Mouse (Mus musculus) kidney, adult 18-20 months (tissue): ENCODE measurements around the gene Myh7.

Experiments
- DNase-seq: peaks from one replicate; pipeline ENCODE4 v3.0.0; 2021

Gene Myh7

DNA sequence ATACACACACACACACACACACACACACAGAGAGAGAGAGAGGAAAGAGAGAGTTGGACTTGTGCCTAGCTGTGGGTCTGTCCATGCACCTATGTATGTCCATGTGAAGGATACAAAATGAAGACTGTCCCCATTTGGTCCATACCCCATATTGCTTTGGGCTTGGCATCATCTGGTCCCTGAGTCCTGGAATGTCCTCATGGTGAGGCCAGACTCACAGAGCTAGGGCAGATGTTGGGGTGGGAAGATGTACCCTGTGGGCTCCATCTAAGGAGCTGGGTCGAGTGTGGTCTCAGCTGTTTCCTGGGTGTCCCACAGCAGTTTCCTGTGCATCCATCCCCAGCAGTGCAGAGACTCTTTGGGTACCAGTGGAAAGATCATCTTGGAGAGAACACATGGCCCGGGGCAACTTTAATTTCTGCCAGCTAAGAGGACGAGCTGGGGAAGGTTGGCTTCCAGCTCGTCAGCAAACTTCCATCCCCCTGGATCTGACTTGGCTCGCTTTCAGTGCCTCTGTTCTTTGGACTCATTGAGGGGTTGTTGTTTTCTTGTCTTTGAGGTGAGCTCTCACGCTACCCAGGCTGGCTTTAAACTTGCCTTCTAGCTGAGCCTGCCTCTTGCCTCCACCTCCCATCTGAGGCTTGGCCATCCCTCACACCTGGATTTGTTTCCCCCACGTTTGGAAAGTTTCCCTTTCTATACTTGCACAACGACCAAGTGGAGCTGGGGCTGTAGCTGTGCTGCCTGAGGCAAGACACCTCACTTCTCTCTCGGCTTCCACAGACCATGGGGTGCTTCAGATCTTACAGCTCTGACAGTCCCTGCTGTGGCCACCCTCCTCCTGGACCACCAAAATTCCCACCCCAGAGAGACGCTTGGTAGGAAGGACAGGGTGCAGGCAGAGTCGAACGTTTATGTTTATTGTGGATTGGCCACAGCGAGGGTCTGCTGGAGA is 53.1 kb downstream of the Myh7 start:
- peak; percentile 40 for DNase-seq

DNA sequence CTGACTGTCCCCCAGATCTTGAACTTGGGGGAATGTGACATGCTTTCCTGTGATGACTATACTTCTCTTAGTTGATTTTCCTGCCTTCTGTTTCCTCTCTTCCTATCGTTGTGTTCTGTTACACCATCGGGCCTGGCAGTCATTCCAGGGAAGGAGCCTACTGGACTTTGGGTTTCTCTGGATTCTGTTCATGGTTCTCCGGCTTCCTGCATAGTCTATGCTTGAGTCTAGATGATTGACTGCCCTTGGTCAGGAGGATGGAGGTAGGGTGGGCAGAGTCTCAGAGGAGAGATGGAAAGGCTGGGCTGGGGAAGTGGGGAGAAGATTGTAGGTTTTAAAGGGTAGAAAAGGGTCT is 54.3 kb downstream of the Myh7 start:
- no peak for DNase-seq

DNA sequence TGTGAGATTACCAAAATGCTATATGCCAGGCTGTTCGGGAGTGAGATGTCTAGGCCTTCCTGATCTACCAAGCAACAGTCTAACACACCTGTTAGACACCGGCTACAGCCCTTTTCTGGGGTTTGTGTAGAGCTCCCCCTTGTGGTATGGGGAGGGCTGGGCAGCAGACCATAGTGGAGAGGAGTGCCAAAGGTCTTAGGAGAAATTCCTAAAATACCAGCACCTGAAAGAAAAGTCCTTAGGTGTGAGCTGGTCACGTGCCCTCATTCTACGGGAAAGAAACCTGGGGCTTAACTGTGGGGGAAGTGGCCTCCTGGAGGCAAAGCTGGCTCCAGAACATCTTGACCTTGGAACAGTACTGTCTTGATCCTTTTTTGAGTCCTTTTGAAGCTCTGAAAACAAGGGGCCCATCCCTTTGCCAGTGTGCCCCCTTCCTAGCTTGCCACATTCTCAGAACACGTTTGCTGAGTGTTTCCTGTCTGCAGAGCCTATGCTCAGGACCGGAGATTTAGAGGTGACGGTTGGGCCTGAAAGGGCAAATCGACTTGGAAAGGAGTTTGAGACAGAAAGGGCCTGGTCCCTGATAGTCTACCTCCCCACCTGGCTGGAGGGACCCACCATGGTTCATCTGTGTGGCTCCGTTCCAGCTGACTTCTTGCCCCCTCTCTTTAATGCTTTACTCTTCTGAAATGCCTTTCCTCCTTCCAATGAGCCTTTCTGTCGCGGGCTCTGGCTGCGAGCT is 54.8 kb downstream of the Myh7 start:
- DNase-seq = peak; percentile 83

DNA sequence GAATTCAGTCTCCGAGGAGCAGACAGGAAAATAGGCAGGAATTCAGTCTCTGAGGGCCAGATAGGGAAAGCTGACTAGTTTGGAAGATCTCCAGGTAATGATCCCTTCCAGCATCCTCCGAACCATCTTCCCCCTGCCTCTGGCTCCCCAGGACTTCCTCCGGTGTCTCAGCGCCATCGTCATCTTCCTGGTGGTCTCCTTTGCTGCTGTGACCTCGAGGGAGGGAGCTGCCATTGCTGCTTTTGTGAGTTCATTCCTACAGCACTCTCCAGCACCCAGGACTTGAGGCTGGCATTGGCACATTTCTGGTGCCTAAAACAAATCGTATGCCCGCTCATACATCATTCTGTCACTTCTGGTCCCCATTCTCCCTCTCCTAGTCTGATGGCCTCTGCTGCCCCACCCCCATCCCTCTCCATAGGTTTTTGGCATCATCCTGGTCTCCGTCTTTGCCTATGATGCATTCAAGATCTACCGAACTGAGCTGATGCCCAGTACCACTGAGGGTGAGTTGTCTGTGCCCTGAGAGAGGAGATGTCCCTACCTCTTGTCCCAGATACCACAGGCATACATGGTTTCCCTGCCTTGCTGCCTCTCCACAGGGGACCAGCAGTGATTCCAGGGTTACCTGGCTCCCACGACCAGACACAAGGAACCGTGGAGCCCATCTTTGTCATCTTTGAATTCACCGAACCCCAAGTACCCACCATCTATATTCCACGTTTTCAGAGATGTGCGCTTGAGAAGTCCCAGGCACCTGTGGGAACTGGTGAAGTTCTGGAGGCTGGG is 55.8 kb downstream of the Myh7 start:
- no peak for DNase-seq

DNA sequence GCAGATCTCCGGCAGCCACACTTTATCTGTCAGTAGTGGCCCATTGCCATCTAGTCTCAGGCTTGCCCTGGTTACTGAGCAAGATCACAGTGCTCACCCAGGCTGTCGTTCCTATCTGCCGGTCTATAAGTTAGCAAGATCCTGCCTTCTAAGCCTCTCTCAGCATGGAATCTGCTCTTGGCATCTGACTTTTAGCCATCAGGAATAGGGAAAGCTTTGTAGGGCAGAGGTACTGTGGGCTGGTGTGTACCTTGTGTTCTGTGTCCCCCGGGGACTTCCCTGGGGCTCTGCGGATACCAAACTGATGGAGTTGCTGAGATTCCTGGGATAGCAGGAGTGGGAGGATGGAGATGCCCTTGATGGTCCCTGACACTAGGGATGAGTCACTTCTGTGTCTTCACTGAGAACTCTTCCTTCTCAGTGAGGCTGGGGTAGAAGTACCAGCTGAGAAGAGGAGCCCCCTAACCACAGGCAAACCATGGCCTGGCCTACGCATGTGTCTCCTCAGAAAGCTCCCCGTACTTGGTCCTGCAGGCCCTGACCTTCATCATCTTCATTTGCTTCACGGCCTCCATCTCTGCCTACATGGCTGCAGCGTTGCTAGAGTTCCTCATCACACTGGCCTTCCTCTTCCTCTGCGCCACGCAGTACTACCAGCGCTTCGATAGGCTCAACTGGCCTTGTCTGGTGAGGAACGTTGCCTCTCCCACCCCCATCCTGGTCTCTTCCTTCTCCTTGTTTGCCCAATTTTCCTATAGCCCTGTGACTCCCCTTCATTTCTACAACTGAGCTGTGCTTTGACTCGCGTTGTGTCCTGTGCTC is 56.9 kb downstream of the Myh7 start:
- DNase-seq = no peak

DNA sequence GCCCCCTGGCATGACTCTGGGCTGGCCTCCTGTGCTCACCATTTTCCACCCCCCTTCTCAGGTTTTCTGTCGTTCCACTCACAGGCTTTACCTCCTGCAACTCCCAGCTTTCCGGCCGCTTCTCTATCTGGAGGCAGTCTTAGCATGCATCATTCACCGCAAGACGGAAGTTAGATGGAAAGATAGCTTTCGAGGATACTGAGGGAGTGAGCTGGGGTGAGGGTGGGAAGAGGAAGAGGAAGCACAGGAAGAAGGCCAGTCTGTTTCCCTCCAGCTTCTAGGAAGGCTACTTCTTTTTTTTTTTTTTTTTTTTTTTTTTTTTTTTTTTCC is 57.6 kb downstream of the Myh7 start:
- DNase-seq = no peak

DNA sequence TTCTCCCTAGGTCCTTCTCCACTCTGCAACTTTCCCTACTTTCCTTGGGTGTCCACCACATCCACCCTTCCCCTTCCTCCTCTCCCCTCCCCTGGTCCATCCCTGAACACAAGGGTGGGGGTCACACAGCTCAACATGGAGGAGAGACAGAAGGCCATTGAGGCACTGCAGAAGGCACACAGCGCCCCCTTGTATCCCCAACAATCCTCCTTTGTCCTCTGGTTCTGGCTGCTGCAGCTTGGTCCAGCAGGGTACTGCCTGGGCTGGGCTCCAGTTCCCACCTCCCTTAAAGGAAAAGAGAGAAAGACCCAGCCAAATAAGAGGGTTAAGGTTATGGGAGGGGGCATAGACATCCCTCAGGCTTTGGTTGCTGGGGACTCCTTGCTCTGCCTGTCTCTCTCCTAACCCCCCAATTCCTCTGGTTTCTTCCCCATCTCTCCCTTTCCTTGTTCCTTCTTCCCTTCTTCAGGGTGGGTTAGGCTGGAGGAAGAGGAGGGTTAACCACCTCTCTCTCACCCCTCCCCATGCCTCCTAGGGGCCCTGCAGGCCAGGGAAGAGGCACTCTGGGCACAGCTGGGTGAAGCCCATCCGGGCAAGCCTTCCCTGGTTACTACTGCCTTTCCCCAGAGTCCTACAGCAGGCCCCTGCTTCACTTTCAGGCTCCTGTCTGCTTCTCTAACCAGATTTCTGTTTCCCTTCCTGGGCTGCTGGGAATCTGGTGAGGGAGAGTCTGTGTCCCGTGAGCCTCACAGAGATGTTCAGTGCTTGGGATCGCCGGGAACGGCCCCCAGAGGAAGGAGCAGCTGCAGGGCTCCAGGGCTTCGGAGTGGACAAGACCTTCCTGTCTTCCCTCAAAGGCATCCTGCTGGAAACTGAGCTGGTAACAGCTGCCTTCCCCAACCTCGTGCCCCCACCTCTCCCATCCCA is 58.3 kb downstream of the Myh7 start, which contains the start of gene Cmtm5:
Gene Cmtm5 (plus strand): TSS at position 358 of the 927 bp plus-strand sequence.
- DNase-seq = no peak

DNA sequence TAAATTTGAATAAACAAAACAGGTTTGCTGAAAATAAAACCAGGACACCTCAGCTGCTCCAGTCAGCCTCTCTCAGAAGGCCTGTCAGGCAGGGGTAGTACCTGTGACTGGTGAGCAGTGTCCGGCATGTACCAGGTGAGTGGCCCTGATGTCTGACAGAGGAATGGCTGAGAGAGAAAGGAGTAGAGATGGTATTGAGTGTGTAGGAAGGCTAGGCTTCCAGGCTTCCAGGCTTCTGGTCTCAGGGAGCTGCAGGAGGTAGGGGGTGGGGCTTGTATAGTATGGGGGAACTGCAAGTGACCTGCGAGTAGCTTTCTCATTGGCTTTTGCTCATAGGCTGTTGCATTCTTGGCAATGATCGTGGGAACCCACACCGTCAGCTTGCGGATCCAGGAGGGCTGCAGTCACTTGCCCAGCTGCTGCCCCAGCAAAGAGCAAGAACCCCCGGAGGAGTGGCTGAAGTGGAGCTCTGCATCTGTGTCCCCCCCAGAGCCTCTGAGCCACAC is 61.7 kb downstream of the Myh7 start, which contains the start of gene Il25:
Gene Il25 (plus strand): TSS at position 51 of the 506 bp plus-strand sequence.
- DNase-seq = no peak

DNA sequence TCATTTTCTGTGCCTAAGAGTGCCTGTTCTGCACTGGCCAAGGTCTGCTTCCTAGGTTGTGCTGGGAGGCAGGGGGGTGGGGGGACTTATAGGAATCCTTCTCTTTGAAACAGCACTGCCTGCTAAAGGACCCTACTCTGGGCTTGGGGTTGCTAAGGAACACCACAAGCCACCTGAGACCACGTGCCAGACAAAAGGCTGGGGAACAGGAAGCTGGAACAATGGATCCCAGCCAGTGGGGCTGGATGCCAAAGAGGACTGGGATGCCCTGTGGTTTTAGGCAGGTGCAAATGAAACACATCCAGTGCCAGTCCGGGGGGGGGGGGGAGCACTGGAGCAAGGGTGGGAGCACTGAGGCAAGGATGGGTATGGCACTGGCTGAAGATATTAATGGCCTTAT is 64.0 kb downstream of the Myh7 start:
- DNase-seq = no peak

DNA sequence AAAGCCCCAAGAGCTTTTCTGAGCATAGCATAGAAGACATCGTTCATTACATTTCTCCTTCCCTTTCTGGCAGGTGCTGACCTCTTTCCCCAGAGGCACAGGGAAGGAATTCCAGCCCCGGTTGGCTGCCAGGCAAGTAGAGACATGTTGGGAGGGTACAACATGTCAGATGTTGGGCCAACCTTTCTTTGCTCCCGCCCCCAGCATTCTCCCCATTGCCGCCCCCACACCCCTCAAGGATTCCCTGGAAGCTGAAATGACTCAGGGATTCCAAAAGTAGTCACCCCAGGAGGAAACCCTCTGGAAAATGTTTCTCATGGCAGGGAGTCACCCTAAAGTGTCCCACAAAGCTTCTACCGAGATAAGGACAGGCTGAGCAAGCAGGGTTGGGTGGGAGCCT is 64.6 kb downstream of the Myh7 start:
- no peak for DNase-seq

DNA sequence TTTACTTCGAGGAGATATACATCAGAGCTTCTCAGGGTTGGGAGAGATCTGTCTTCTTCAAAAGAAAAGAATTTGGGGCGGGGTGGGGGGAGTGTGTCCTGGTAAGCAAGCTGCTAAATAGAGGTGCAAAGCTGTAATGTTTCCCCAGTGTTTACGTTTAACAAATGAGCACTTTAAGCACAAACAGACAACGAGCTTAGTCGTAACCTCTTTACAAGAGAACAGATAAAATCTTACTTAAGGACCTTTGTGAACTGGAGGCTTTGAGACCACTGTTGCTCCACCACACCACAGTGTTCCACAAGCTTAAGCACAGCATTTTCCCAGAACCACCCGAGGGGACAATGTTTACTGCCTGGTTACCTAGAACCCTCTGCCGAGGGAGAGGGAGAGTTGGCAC is 67.1 kb downstream of the Myh7 start:
- DNase-seq = no peak

DNA sequence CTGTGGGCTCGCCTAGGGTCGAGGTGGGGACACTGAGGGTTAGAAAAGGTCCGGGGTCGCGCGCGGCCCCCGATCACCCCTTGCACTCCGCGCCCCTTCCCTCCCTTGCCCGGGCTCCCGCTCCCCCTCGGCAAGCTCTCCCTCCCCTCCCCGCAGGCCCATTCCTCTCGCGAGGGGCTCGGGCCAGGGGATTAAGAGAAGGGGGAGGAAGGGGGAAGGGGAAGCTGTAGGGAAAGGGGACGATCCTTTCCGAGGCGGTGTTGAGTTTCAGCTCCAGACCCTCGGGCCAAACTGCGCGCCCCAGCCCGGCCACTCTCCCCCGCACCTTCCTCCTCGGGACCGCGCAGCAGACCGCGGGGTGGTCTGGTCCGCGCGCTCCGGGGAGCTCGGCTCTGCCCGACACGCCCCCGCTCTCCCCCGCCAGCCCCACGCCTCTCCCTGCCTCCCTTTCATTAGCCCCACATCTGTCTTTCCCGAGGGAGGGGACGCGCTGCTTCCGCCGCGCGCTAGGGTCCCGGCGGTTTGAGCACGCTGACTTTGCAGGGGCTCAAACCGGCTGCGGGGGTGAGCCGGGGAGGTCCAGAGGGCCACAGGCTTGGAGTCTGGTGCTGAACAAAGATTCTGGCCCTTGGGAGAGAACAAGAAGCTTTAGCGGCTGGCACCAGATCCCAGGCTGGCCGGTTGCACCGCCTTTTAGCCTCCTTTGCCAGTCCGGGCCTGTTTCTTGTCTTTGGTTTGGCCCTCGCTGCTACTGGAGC is 67.8 kb downstream of the Myh7 start:
- peak; percentile 24 for DNase-seq

DNA sequence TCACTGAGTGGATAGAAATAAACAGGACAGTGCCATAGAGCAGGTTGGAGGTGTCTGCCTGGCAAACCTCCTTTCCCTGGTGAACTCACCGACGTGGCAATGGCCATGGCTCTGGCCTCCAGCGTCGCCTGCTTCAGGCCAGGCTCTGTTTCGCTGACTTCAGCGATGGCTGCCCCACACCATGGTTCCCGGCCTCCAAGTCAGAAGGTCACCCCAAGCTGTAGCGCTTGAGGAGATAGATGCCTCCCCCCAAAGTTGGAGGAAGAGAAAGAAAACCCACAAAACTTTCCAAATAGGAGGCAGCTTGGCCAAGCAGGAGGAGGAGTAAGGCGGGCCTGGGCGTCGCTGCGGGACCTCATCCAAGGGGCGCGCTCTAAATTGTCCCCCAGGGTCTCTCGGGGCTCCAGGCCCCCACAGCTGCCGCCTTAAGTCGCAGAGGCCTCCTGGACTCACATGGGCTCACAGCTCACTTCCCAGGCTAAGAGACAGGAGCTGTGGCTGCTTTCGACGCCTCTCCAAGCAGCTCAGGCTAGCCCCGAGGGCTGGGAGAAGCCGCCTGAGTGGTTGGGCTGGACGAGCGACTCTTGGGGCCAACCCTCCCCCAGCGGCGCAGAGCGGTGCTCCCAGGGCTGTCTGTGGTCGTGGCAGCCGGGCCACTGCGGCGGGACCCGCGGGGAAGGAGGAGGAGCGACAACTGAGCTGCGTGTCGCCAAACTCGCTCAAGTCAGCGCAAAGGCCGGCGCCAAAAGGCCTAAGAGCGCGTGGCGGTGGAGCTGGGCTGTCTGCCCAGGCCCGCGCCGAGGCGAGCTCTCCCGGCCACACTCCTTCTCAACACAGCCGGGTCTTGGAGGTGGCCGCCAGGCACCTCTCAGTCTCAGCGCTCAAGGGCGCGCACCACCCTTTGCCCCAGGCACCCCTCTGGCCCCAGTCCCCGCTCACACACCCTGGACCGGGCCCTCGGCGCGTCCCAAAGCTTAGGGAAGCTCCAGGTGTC is 68.8 kb downstream of the Myh7 start, which contains the start of gene Efs:
Gene Efs (minus strand): TSS at position 778 of the 994 bp plus-strand sequence.
- DNase-seq = peak; percentile 58

DNA sequence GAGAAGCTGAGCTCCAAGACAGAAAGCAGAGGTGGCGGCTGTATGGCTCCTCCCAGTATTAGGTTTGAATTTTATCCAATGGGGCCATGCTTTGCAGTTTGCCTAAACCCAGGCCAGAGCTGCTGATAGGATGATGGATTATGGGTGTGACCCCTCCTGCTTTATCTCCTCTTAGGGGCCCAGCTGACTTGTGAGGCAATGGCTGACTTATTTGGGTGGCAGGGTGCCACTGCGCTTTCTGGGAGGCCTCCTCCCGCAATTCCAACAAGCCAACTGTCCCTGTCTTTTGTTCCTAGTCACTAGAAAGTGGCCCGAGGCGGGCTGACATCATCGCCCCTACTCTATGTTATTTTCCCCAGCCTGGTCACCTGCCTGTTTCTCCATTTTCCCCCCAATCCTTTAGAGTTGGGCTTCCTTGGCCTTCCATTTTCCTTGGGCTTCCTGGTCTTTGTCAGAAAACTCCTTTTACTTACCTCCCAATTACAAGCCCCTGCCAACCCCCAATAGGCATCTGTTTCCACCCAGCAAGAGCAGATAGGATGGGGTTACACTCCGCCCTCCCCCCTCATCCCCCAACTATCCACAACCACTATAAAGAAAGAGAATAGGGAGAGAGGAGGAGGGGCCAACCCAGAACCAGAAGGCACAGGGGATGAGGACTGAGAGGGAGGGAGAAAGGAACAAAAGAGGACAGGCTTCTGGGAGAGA is 69.6 kb downstream of the Myh7 start:
- DNase-seq = no peak
